Mouse (Mus musculus): ENCODE data around the gene Cpne8. TPM values are rescaled to one million over a fixed set of nuclear protein-coding genes. Genes with fewer than 3 reads are reported as not detected.
"Not testable (repeated sequence)": the region's sequence is repeated elsewhere in the genome, so short reads cannot be mapped to it uniquely, and the experiment has no call there.

Cpne8 gene
- polyA plus RNA-seq, 1 experiment from 2014 or later: 16.4 TPM

DNA sequence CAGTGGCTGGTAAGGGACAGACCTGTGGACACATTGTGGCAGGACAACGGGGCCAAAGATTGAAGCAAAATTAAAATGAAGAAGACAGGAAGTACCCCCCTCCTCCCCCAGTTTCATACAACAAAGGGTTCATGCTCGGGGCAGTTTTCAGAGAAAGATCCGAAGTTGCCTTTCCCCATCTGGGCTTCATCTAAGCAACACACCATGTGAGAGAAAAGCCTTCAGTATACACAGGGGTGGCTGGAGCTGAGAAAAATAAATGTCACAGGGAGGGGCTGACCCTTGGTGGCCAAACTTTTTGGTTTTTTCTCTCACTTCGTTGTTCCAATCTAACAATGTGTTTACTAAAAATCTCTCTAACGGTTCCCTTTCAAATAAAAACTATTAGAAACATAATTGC is 135.8 kb downstream of the Cpne8 start:
- WGBS: 57% methylated on average over 5 of the region's 5 CpGs
- no peaks in the 10 kb centered on the region for H3K36me3 ChIP-seq (ENCODE audit: control insufficient read depth, insufficient read depth, low read length)
- H3K9ac ChIP-seq (ENCODE audit: low read length): no peak overlapping the region
- H3K4me2 ChIP-seq (ENCODE audit: low read depth, low read length): no peak overlapping the region
- H3K27me3 ChIP-seq (ENCODE audit: control insufficient read depth, insufficient read depth, low read length): no peaks in the 10 kb centered on the region
- no peak for ATAC-seq (ENCODE audit: insufficient read depth, low FRiP score)
- no peaks in the 10 kb centered on the region for H3K4me1 ChIP-seq (ENCODE audit: control insufficient read depth, insufficient read depth, low read length)
- H3K27ac ChIP-seq (ENCODE audit: low read length): no peak overlapping the region
- no peaks in the 10 kb centered on the region for H3K9me3 ChIP-seq (replicated peaks; ENCODE audit: control insufficient read depth, low read length)
- no peak overlapping the region for H3K4me3 ChIP-seq (replicated peaks; ENCODE audit: low read length)

DNA sequence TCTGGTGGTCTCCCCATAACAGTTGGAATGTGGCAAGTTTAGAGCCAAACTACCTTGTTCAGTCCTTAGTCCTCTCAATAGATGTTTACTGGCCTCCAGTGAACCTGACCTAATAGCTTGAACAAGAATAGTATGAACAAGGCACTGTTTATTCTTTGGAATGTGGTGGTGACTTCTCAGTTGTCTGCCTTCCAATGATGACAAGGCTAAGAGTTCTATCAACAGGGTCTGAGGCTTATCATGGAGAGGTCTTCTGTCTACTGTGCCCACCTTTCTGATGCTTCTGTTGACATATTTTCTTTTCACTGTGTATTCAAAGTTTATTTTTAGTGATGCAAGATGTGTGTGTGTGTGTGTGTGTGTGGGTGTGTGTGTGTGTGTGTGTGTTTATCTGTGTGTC is 137.1 kb downstream of the Cpne8 start:
- Histone ChIP-seq H3K4me3 (replicated peaks; ENCODE audit: low read length) (no peak overlapping the region), H3K36me3 (ENCODE audit: control insufficient read depth, insufficient read depth, low read length) (no peaks in the 10 kb centered on the region), H3K27ac (ENCODE audit: low read length) (no peak overlapping the region), H3K9me3 (replicated peaks; ENCODE audit: control insufficient read depth, low read length) (no peaks in the 10 kb centered on the region), H3K4me1 (ENCODE audit: control insufficient read depth, insufficient read depth, low read length) (no peaks in the 10 kb centered on the region), H3K9ac (ENCODE audit: low read length) (no peak overlapping the region), H3K4me2 (ENCODE audit: low read depth, low read length) (no peak overlapping the region), H3K27me3 (ENCODE audit: control insufficient read depth, insufficient read depth, low read length) (no peaks in the 10 kb centered on the region)
- ATAC-seq (ENCODE audit: insufficient read depth, low FRiP score): no peak

DNA sequence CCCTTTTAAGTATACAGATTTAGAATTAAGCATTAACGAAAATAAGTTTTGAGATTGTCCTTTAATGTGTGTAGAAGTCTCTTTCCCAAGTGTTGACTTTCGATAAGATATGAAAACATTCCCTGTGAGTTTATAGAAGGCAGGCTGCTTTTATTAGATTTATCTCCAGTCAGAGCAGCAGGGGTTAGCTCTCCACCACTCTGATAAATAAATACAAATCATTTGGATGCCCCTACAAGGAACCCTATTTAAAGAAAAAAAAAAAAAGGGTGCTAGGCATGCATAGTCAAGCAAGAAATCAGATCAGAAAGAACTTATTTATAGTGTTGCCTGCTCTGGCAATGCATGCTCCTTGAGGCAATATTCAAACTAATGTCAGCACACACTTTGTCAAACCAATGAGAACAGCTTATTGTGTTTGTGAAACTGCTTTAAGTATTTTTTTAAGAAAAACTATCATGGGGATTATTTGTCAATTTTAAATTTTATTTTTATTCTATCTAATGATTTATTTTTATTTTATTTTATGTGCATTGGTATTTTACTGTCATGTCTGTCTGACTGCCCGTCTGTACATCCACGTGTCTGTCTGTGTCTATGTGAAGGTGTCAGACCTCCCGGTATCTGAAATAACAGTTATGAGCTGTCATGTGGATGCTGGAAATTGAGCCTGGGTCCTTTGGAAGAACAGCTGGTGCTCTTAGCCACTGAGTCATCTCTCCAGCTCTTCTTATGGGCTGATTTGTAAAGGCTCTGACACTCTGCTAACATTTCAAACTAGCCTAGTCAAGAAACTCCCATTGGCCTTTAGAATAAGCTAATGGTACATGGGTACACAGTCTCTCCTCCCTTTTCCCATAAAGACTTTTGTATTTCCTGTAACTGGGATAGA is 142.7 kb downstream of the Cpne8 start:
- Histone ChIP-seq H3K4me1 (ENCODE audit: control insufficient read depth, insufficient read depth, low read length) (no peaks in the 10 kb centered on the region), H3K36me3 (ENCODE audit: control insufficient read depth, insufficient read depth, low read length) (no peaks in the 10 kb centered on the region), H3K27ac (ENCODE audit: low read length) (no peak overlapping the region), H3K9ac (ENCODE audit: low read length) (no peak overlapping the region), H3K27me3 (ENCODE audit: control insufficient read depth, insufficient read depth, low read length) (no peaks in the 10 kb centered on the region), H3K9me3 (replicated peaks; ENCODE audit: control insufficient read depth, low read length) (no peaks in the 10 kb centered on the region), H3K4me2 (ENCODE audit: low read depth, low read length) (no peak overlapping the region), H3K4me3 (replicated peaks; ENCODE audit: low read length) (no peak overlapping the region)
- 69% methylated on average over 5 of the region's 5 CpGs for WGBS
- ATAC-seq (ENCODE audit: insufficient read depth, low FRiP score): no peak

DNA sequence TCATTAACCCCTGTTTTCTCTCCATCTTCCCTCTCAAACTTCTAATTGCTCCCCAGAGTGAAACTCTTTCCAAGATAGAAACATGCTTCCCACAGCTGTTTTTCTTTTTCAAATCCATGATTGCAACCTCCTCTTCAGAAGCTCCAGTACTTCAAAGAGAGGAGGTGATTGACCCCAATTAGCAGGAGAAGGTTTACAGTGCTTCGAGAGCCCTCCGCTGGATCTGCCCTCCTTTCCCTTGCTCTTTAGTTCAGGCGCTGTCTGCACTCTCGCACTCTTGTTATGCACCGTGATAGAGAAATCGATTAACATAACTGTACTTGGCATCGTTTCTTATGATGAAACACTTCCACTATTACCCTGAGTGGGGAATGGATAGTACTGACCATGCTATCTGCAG is 143.5 kb downstream of the Cpne8 start:
- WGBS: 47% methylated on average over 7 of the region's 7 CpGs
- no peak overlapping the region for H3K27ac ChIP-seq (ENCODE audit: low read length)
- H3K9me3 ChIP-seq (replicated peaks; ENCODE audit: control insufficient read depth, low read length): no peaks in the 10 kb centered on the region
- H3K4me3 ChIP-seq (replicated peaks; ENCODE audit: low read length): no peak overlapping the region
- H3K4me2 ChIP-seq (ENCODE audit: low read depth, low read length): no peak overlapping the region
- no peaks in the 10 kb centered on the region for H3K4me1 ChIP-seq (ENCODE audit: control insufficient read depth, insufficient read depth, low read length)
- ATAC-seq (ENCODE audit: insufficient read depth, low FRiP score): no peak
- no peaks in the 10 kb centered on the region for H3K36me3 ChIP-seq (ENCODE audit: control insufficient read depth, insufficient read depth, low read length)
- no peaks in the 10 kb centered on the region for H3K27me3 ChIP-seq (ENCODE audit: control insufficient read depth, insufficient read depth, low read length)
- H3K9ac ChIP-seq (ENCODE audit: low read length): no peak overlapping the region

DNA sequence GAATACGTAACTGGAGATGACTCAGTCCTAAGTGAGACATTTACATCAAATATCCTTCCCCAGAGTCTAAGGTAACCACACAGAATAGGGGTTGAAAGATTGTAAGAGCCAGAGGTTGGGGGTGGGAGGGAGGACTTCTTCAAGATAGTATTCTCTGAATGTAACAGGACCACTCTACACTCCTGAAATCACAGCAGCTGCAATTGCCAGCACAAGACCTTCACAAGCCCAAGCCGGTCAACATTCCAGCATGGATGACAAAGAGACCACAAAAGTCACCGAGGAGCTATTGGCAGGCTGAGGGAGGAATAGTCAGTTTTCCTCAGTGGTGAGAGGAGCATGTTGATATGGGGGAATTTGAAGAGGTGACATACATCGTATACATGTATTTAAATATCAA is 166.5 kb downstream of the Cpne8 start:
- H3K4me2 ChIP-seq (ENCODE audit: low read depth, low read length): no peak overlapping the region
- no peaks in the 10 kb centered on the region for H3K27me3 ChIP-seq (ENCODE audit: control insufficient read depth, insufficient read depth, low read length)
- ATAC-seq (ENCODE audit: insufficient read depth, low FRiP score): no peak
- WGBS: 84% methylated on average over 4 of the region's 4 CpGs
- H3K36me3 ChIP-seq (ENCODE audit: control insufficient read depth, insufficient read depth, low read length): no peaks in the 10 kb centered on the region
- H3K9me3 ChIP-seq (replicated peaks; ENCODE audit: control insufficient read depth, low read length): no peaks in the 10 kb centered on the region
- no peaks in the 10 kb centered on the region for H3K4me1 ChIP-seq (ENCODE audit: control insufficient read depth, insufficient read depth, low read length)
- H3K9ac ChIP-seq (ENCODE audit: low read length): no peak overlapping the region
- H3K4me3 ChIP-seq (replicated peaks; ENCODE audit: low read length): no peak overlapping the region
- no peak overlapping the region for H3K27ac ChIP-seq (ENCODE audit: low read length)

DNA sequence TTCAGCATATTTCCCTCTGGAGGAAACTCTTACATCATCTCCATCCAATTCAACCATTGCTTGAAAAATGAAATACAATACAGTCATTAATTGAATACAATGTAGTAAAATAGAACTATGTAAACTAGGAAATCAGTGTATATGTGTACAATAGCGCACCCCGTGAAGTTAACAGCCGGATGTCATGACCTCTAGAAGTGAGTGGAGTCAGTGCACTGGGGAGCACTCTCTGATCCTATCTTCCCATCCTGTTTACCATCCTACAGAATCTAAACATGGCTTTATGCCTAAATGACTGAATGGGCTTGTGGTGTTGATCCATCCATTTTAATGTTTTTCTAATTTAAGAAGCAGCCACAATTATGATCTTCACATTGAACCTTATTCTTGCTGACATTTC is 182.2 kb downstream of the Cpne8 start:
- 64% methylated on average over 3 of the region's 3 CpGs for WGBS
- ATAC-seq (ENCODE audit: insufficient read depth, low FRiP score): no peak
- H3K9ac ChIP-seq (ENCODE audit: low read length): no peak overlapping the region
- no peak overlapping the region for H3K27ac ChIP-seq (ENCODE audit: low read length)
- H3K27me3 ChIP-seq (ENCODE audit: control insufficient read depth, insufficient read depth, low read length): no peaks in the 10 kb centered on the region
- no peaks in the 10 kb centered on the region for H3K36me3 ChIP-seq (ENCODE audit: control insufficient read depth, insufficient read depth, low read length)
- H3K9me3 ChIP-seq (replicated peaks; ENCODE audit: control insufficient read depth, low read length): no peaks in the 10 kb centered on the region
- no peaks in the 10 kb centered on the region for H3K4me1 ChIP-seq (ENCODE audit: control insufficient read depth, insufficient read depth, low read length)
- H3K4me3 ChIP-seq (replicated peaks; ENCODE audit: low read length): no peak overlapping the region
- H3K4me2 ChIP-seq (ENCODE audit: low read depth, low read length): no peak overlapping the region

DNA sequence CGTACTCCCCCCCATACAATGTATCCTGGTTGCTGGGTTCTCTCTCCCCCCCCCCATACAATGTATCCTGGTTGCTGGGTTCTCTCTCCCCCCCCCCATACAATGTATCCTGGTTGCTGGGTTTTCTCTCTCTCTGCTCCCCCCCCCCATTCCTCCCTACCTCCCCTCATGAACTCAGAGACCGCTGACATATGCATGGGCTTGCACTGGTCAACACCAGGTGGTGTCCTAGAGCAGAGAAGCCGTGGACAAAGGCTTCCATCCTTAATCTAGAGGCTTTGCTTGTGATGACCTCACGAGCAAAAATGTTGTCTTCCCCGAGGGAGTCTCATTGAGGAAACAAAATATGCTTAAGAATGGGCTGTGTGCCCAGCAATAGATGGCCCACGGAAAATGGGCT is 187.7 kb downstream of the Cpne8 start:
- no peak overlapping the region for H3K9ac ChIP-seq (ENCODE audit: low read length)
- no peaks in the 10 kb centered on the region for H3K9me3 ChIP-seq (replicated peaks; ENCODE audit: control insufficient read depth, low read length)
- no peak overlapping the region for H3K4me2 ChIP-seq (ENCODE audit: low read depth, low read length)
- 64% methylated on average over 6 of the region's 6 CpGs for WGBS
- no peak overlapping the region for H3K4me3 ChIP-seq (replicated peaks; ENCODE audit: low read length)
- H3K36me3 ChIP-seq (ENCODE audit: control insufficient read depth, insufficient read depth, low read length): no peaks in the 10 kb centered on the region
- ATAC-seq (ENCODE audit: insufficient read depth, low FRiP score): no peak
- H3K4me1 ChIP-seq (ENCODE audit: control insufficient read depth, insufficient read depth, low read length): no peaks in the 10 kb centered on the region
- H3K27me3 ChIP-seq (ENCODE audit: control insufficient read depth, insufficient read depth, low read length): no peaks in the 10 kb centered on the region
- no peak overlapping the region for H3K27ac ChIP-seq (ENCODE audit: low read length)

DNA sequence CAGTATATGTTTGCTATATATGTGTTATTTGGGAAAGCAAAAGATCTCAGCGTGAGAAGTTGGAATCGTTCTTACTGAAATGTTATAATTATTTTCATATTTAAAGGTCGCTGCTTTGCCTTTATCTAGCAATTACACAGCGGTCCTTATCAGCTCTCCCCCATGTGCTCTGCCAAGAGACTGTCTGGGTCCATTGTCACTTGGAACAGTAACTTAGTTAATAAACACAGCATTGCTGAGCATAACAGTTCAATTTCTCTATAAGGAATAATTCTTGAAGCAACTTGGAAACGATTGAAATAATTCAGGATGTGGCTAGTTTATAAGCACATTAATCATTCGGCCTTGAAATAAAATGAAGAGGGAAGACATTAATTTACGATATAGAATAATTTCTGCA is 189.0 kb downstream of the Cpne8 start:
- no peak overlapping the region for H3K27ac ChIP-seq (ENCODE audit: low read length)
- 77% methylated on average over 7 of the region's 7 CpGs for WGBS
- no peak overlapping the region for H3K4me3 ChIP-seq (replicated peaks; ENCODE audit: low read length)
- no peaks in the 10 kb centered on the region for H3K36me3 ChIP-seq (ENCODE audit: control insufficient read depth, insufficient read depth, low read length)
- no peaks in the 10 kb centered on the region for H3K4me1 ChIP-seq (ENCODE audit: control insufficient read depth, insufficient read depth, low read length)
- no peak overlapping the region for H3K4me2 ChIP-seq (ENCODE audit: low read depth, low read length)
- ATAC-seq (ENCODE audit: insufficient read depth, low FRiP score): no peak
- no peak overlapping the region for H3K9ac ChIP-seq (ENCODE audit: low read length)
- H3K9me3 ChIP-seq (replicated peaks; ENCODE audit: control insufficient read depth, low read length): no peaks in the 10 kb centered on the region
- H3K27me3 ChIP-seq (ENCODE audit: control insufficient read depth, insufficient read depth, low read length): no peaks in the 10 kb centered on the region

DNA sequence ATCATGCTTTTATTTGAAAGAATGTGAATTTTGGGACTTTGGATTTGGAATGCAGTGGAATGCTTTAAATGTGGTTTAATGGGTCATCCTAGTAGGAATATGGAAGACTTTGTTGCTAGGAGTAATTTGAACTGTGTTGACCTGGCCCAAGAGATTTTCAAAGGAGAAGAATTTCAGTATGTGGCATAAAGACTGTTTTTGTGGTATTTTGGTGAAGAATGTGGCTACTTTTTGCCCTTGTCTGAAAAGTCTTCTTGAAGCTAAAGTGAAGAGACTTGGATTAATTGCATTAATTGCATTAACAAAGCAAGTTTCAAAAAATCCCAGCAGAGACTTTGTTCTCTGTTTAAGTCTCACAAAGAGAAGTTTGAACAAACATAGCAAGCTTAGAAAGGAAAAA is 208.7 kb downstream of the Cpne8 start:
- not testable (repeated sequence) for H3K4me3 ChIP-seq (replicated peaks; ENCODE audit: low read length); H3K27ac ChIP-seq (ENCODE audit: low read length); H3K27me3 ChIP-seq (ENCODE audit: control insufficient read depth, insufficient read depth, low read length); H3K9ac ChIP-seq (ENCODE audit: low read length); H3K4me1 ChIP-seq (ENCODE audit: control insufficient read depth, insufficient read depth, low read length); ATAC-seq (ENCODE audit: insufficient read depth, low FRiP score); H3K4me2 ChIP-seq (ENCODE audit: low read depth, low read length); H3K9me3 ChIP-seq (replicated peaks; ENCODE audit: control insufficient read depth, low read length); H3K36me3 ChIP-seq (ENCODE audit: control insufficient read depth, insufficient read depth, low read length)
